Mouse (Mus musculus) bone marrow macrophage, adult 2 months (primary cell): ENCODE results near the gene Ptges2.

Experiments
- CTCF ChIP-seq: IDR thresholded peaks from 2 replicates; pipeline ENCODE4 v1.5.1; 2012; ENCODE audit warnings: low read depth, mild to moderate bottlenecking, low read length, moderate library complexity
- POLR2A ChIP-seq: IDR thresholded peaks from 2 replicates; pipeline ENCODE4 v1.6.1; 2012; ENCODE audit warnings: mild to moderate bottlenecking, low read depth, low read length, borderline replicate concordance

DNA sequence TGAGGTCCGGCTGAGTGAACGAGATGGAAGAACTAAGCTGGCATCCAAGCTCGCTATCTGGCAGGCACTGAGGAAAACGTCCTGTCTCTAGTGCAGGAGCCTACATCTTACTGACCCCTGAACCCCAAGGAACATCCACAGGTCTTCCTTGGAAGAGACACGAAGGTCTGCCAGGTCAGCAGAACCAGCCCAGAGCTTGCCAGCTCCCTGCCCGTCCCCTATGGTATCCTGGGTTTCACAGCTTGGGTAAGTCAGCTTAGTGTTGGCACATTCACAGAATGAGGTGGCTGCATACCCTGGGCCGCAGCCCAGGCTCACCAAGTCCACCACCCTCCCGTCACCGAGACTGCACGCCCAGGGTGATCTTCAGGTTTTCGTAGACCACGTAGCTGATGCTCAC, 20.1 kb downstream of the Ptges2 start:
- no peak for TF ChIP-seq CTCF
- no peak for TF ChIP-seq POLR2A
